Mouse (Mus musculus): ENCODE measurements around the gene Tmem216. TPM values are rescaled to one million over a fixed set of nuclear protein-coding genes. Genes with fewer than 3 reads are reported as not detected.

Gene Tmem216
- polyA plus RNA-seq, 1 experiment from 2014 or later = 35.9 TPM

GRCm38 (mm10) chr19:10580102-10580501, 24.1 kb upstream of the Tmem216 start:
- DNase-seq (ENCODE audit: low spot score) (no peak), ATAC-seq (replicated peaks; ENCODE audit: low FRiP score) (no peak)
- no peak overlapping the region for H3K9ac ChIP-seq (ENCODE audit: low read depth, low read length)
- H3K36me3 ChIP-seq (ENCODE audit: control insufficient read depth, insufficient read depth, low read length) = peaks cover 1% of the 10 kb centered on the region; the same call in 1 of the 2 replicates
- no peaks in the 10 kb centered on the region for H3K9me3 ChIP-seq (ENCODE audit: control insufficient read depth, low read length)
- H3K27me3 ChIP-seq (replicated peaks; ENCODE audit: control insufficient read depth, insufficient read depth, low read length) = no peaks in the 10 kb centered on the region
- no peak overlapping the region for H3K4me2 ChIP-seq
- H3K4me1 ChIP-seq (replicated peaks; ENCODE audit: control insufficient read depth, insufficient read depth, low read length) = peaks cover 4% of the 10 kb centered on the region; the same call in 1 of the 2 replicates
- H3K4me3 ChIP-seq (ENCODE audit: low read depth, low read length) = no peak overlapping the region
- no peak overlapping the region for H3K27ac ChIP-seq (ENCODE audit: low read depth, low read length)
- WGBS = 69% methylated on average over 3 of the region's 3 CpGs

DNA sequence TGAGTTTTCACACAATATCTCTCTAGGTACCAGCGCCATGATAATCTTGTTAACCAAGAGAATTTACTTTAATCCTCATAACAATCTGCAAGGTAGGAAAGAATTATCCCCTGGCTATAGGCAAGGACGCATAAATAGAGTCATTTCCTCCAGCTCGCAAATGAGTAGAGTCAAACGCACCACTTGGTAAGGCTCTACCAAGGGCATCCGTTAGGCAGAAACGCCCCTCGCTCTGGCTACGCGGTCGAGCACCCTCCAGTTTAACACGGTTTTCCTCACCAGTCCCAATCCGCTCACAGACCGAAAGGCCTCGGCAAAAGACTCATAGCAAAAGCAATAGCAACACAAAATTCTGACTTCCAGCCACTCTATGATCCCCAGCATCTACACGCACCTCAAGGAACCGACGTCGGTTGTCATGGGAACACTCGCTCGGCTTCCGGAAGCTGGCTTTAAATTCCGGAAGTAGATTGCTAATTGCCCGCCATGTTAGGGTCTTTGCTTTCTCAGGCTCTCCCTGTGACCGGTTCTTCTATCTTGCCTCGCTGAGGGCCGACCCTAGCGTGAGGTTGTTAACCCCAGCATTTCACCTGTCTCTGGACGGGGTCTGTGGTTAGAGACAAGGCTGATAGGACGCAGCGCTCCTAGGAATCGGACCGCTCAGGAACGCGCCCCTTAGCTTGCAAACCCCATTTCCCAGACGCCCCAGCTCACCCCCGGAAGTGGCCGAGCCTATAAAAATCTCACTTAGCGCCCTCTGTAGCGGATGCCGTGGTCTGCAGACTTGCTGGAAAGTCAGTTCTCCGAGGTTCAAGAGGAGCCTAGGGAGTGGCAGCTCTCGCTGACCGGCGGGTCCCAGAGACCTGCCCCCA, 20.9 kb upstream of the Tmem216 start, which contains the start of the genes Cyb561a3 and Tmem138:
Cyb561a3 (plus strand) TSS at position 483 of the 872 bp plus-strand sequence.
Tmem138 (minus strand) TSS at position 673 of the 872 bp plus-strand sequence.
- peaks cover 17% of the 10 kb centered on the region for H3K36me3 ChIP-seq (ENCODE audit: control insufficient read depth, insufficient read depth, low read length)
- H3K27me3 ChIP-seq (replicated peaks; ENCODE audit: control insufficient read depth, insufficient read depth, low read length) = no peaks in the 10 kb centered on the region
- peak within 1 kb of the TSS; percentile 74 for H3K4me3 ChIP-seq (ENCODE audit: low read depth, low read length)
- peaks cover 4% of the 10 kb centered on the region; the same call in 1 of the 2 replicates for H3K4me1 ChIP-seq (replicated peaks; ENCODE audit: control insufficient read depth, insufficient read depth, low read length)
- peak within 1 kb of the TSS; percentile 74 for H3K27ac ChIP-seq (ENCODE audit: low read depth, low read length)
- peak within 1 kb of the TSS; percentile 83 for H3K4me2 ChIP-seq
- H3K9ac ChIP-seq (ENCODE audit: low read depth, low read length) = peak within 1 kb of the TSS; percentile 84
- ATAC-seq (replicated peaks; ENCODE audit: low FRiP score) = peak; percentile 95
- H3K9me3 ChIP-seq (ENCODE audit: control insufficient read depth, low read length) = no peaks in the 10 kb centered on the region
- under 1% methylated on average over 44 of the region's 44 CpGs for WGBS
- peak; percentile 94 for DNase-seq (ENCODE audit: low spot score)

GRCm38 (mm10) chr19:10569627-10570026, 13.6 kb upstream of the Tmem216 start:
- no peak for DNase-seq (ENCODE audit: low spot score)
- H3K36me3 ChIP-seq (ENCODE audit: control insufficient read depth, insufficient read depth, low read length) = peaks cover 23% of the 10 kb centered on the region
- WGBS = 83% methylated on average over 6 of the region's 6 CpGs

GRCm38 (mm10) chr19:10565217-10565616, 9.2 kb upstream of the Tmem216 start:
- H3K9ac ChIP-seq (ENCODE audit: low read depth, low read length) = no peak overlapping the region
- DNase-seq (ENCODE audit: low spot score) = no peak
- peaks cover 5% of the 10 kb centered on the region for H3K36me3 ChIP-seq (ENCODE audit: control insufficient read depth, insufficient read depth, low read length)
- H3K4me2 ChIP-seq = no peak overlapping the region
- no peak for ATAC-seq (replicated peaks; ENCODE audit: low FRiP score)
- H3K4me1 ChIP-seq (replicated peaks; ENCODE audit: control insufficient read depth, insufficient read depth, low read length) = peaks cover 5% of the 10 kb centered on the region; the same call in 1 of the 2 replicates
- no peaks in the 10 kb centered on the region for H3K27me3 ChIP-seq (replicated peaks; ENCODE audit: control insufficient read depth, insufficient read depth, low read length)
- H3K4me3 ChIP-seq (ENCODE audit: low read depth, low read length) = no peak overlapping the region
- no peaks in the 10 kb centered on the region for H3K9me3 ChIP-seq (ENCODE audit: control insufficient read depth, low read length)
- no peak overlapping the region for H3K27ac ChIP-seq (ENCODE audit: low read depth, low read length)
- 69% methylated on average over 4 of the region's 4 CpGs for WGBS

More at GRCm38 (mm10) chr19:10569627-10570026, 13.6 kb upstream of the Tmem216 start:
- ATAC-seq (replicated peaks; ENCODE audit: low FRiP score) = no peak
- Histone ChIP-seq H3K27me3 (replicated peaks; ENCODE audit: control insufficient read depth, insufficient read depth, low read length) (no peaks in the 10 kb centered on the region), H3K4me1 (replicated peaks; ENCODE audit: control insufficient read depth, insufficient read depth, low read length) (0 out of 2 replicates have a peak, but pooled peaks cover 3% of the 10 kb centered on the region), H3K9me3 (ENCODE audit: control insufficient read depth, low read length) (no peaks in the 10 kb centered on the region), H3K9ac (ENCODE audit: low read depth, low read length) (no peak overlapping the region), H3K4me2 (no peak overlapping the region), H3K27ac (ENCODE audit: low read depth, low read length) (no peak overlapping the region), H3K4me3 (ENCODE audit: low read depth, low read length) (no peak overlapping the region)

- Histone ChIP-seq H3K4me3 (ENCODE audit: low read depth, low read length) (no peak overlapping the region), H3K27ac (ENCODE audit: low read depth, low read length) (no peak overlapping the region), H3K9me3 (ENCODE audit: control insufficient read depth, low read length) (no peaks in the 10 kb centered on the region), H3K36me3 (ENCODE audit: control insufficient read depth, insufficient read depth, low read length) (no peaks in the 10 kb centered on the region), H3K27me3 (replicated peaks; ENCODE audit: control insufficient read depth, insufficient read depth, low read length) (no peaks in the 10 kb centered on the region), H3K4me1 (replicated peaks; ENCODE audit: control insufficient read depth, insufficient read depth, low read length) (peaks cover 5% of the 10 kb centered on the region; the same call in 1 of the 2 replicates), H3K9ac (ENCODE audit: low read depth, low read length) (no peak overlapping the region), H3K4me2 (no peak overlapping the region)
- ATAC-seq (replicated peaks; ENCODE audit: low FRiP score) = no peak
- DNase-seq (ENCODE audit: low spot score) = no peak
- 79% methylated on average over 6 of the region's 6 CpGs for WGBS
Measured at GRCm38 (mm10) chr19:10564278-10564677, 8.2 kb upstream of the Tmem216 start.

DNA sequence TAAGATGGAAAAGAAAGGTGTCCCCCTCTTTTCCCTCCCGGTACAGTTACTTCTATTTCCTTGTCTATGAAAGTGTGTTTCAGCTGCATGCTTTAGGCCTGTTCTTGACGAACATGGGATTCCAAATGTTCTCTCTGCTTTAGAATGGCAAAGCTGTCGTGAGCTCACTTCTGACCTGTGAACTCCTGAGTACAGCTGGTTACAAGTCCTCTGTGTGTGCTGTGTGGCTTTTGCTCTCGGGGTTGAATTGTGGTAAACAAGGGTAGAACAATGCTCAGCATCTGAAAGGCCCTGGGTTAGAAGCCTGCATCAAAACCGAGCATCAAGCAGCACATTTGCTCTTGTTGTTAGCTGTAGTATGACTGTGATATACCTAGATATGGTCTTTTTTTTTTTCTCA, 6.3 kb upstream of the Tmem216 start:
- Histone ChIP-seq H3K4me2 (no peak overlapping the region), H3K4me1 (replicated peaks; ENCODE audit: control insufficient read depth, insufficient read depth, low read length) (peaks cover 5% of the 10 kb centered on the region; the same call in 1 of the 2 replicates), H3K27me3 (replicated peaks; ENCODE audit: control insufficient read depth, insufficient read depth, low read length) (no peaks in the 10 kb centered on the region), H3K27ac (ENCODE audit: low read depth, low read length) (peak overlapping the region; percentile 73), H3K9me3 (ENCODE audit: control insufficient read depth, low read length) (no peaks in the 10 kb centered on the region), H3K36me3 (ENCODE audit: control insufficient read depth, insufficient read depth, low read length) (no peaks in the 10 kb centered on the region), H3K4me3 (ENCODE audit: low read depth, low read length) (no peak overlapping the region), H3K9ac (ENCODE audit: low read depth, low read length) (no peak overlapping the region)
- 66% methylated on average over 5 of the region's 5 CpGs for WGBS
- DNase-seq (ENCODE audit: low spot score) (no peak), ATAC-seq (replicated peaks; ENCODE audit: low FRiP score) (no peak)

DNA sequence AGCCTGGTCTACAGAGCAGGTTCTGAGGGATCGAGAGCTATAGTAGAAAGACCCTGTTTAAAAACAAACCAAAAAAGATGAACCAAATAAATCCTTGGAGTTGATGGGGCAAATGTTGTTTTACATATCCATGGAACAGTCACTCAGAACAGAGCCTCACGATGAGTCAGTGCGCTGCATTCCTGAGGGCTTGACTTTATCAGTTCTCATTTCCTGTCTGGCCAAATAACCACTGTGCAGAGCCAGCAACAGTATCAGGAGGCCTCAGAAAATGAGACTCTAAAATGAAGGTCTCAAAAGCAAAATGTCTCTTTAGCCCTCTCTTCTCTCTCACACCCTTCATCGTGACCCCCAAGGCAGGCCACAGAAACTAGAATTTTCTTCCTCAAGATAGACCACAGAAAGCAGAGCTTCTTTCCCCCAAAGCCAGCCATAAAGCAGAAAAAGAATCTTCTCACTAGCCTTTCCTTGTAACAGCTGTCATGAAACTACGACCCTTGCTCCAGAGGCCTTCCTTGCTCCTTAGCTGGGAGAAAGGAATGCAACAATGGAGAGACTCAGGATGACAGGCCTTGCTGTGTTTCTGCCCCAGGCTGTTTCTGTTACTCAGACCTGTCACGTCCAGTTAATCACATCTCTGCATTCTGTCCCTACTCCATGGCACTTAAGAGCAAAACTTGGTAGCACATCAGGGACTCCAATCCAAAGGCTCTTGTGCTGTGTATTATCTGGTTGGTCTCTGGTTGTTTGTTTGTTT, 5.7 kb upstream of the Tmem216 start:
- H3K4me2 ChIP-seq = no peak overlapping the region
- peaks cover 5% of the 10 kb centered on the region; the same call in 1 of the 2 replicates for H3K4me1 ChIP-seq (replicated peaks; ENCODE audit: control insufficient read depth, insufficient read depth, low read length)
- DNase-seq (ENCODE audit: low spot score) = no peak
- no peak overlapping the region for H3K4me3 ChIP-seq (ENCODE audit: low read depth, low read length)
- H3K27me3 ChIP-seq (replicated peaks; ENCODE audit: control insufficient read depth, insufficient read depth, low read length) = no peaks in the 10 kb centered on the region
- H3K9me3 ChIP-seq (ENCODE audit: control insufficient read depth, low read length) = no peaks in the 10 kb centered on the region
- 0 out of 2 replicates have a peak, but pooled peaks have one; percentile 41 for ATAC-seq (replicated peaks; ENCODE audit: low FRiP score)
- WGBS = 45% methylated on average over 6 of the region's 6 CpGs
- peak overlapping the region; percentile 73 for H3K27ac ChIP-seq (ENCODE audit: low read depth, low read length)
- H3K9ac ChIP-seq (ENCODE audit: low read depth, low read length) = no peak overlapping the region
- H3K36me3 ChIP-seq (ENCODE audit: control insufficient read depth, insufficient read depth, low read length) = no peaks in the 10 kb centered on the region

DNA sequence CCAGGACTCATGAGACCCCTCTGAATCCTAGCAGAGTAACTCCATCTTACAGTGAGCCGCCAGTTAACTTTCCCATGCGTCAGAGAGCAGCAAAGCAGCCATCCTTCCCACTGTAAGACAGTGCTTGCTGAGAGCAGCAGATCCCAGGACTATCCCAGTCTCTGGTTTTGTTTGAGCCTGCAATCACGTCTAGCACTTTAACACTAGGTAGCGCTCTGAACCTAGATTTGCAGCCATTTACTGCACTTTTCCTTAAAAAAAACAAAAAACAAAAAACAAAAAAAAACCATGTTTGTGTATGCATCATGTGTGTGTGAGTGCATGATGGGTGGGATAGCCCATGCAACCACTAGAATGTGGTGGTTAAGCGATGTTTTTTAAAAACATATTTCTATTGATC, 4.1 kb upstream of the Tmem216 start:
- Histone ChIP-seq H3K4me2 (no peak overlapping the region), H3K27me3 (replicated peaks; ENCODE audit: control insufficient read depth, insufficient read depth, low read length) (no peaks in the 10 kb centered on the region), H3K36me3 (ENCODE audit: control insufficient read depth, insufficient read depth, low read length) (no peaks in the 10 kb centered on the region), H3K27ac (ENCODE audit: low read depth, low read length) (no peak overlapping the region), H3K9me3 (ENCODE audit: control insufficient read depth, low read length) (no peaks in the 10 kb centered on the region), H3K4me3 (ENCODE audit: low read depth, low read length) (no peak overlapping the region), H3K9ac (ENCODE audit: low read depth, low read length) (no peak overlapping the region), H3K4me1 (replicated peaks; ENCODE audit: control insufficient read depth, insufficient read depth, low read length) (peaks cover 6% of the 10 kb centered on the region)
- WGBS = 47% methylated on average over 5 of the region's 5 CpGs
- DNase-seq (ENCODE audit: low spot score) = no peak
- ATAC-seq (replicated peaks; ENCODE audit: low FRiP score) = no peak
